Comparison of ENCODE assay signal across 8 mouse cellular contexts in genomic region chr11:101008206-101009045, GRCm38 (mm10). TPM values are rescaled to one million over a fixed set of nuclear protein-coding genes. Genes with fewer than 3 reads are reported as not detected.
DNase-seq lines count a peak whose midpoint lies in the region; ATAC-seq and TF ChIP-seq lines count a peak whose summit lies in the region.

No protein-coding gene starts in this region.

- no peak for TF ChIP-seq CTCF in kidney, postnatal 0 days (IDR thresholded peaks at IDR 0.05; ENCODE audit: low read depth)

- H3K4me2 ChIP-seq in kidney, postnatal 0 days (ENCODE audit: low read length): peak overlapping the region; percentile 71

- H3K27me3 ChIP-seq in kidney, postnatal 0 days (ENCODE audit: insufficient read depth, low read length): no peaks in the 10 kb centered on the region
- H3K27me3 ChIP-seq in midbrain, embryonic 10.5 days (ENCODE audit: low read depth, poor library complexity, severe bottlenecking): no peaks in the 10 kb centered on the region

- H3K27ac ChIP-seq in kidney, postnatal 0 days: peak overlapping the region; percentile 81
- H3K27ac ChIP-seq in midbrain, embryonic 10.5 days (replicated peaks): peak overlapping the region; percentile 85

- H3K4me3 ChIP-seq in kidney, postnatal 0 days (replicated peaks; ENCODE audit: low read depth, low read length): peak overlapping the region; percentile 62
- peak overlapping the region; percentile 75 for H3K4me3 ChIP-seq in midbrain, embryonic 10.5 days

- H3K4me1 ChIP-seq in kidney, postnatal 0 days (replicated peaks; ENCODE audit: insufficient read depth, low read length): peaks cover 10% of the 10 kb centered on the region
- peaks cover 20% of the 10 kb centered on the region for H3K4me1 ChIP-seq in midbrain, embryonic 10.5 days

- peak; percentile 70 for ATAC-seq in granulocyte monocyte progenitor cell, adult 5-6 weeks (replicated peaks; ENCODE audit: poor library complexity, severe bottlenecking)
- no peak for ATAC-seq in kidney, postnatal 0 days (replicated peaks; ENCODE audit: low FRiP score, low read depth)

- DNase-seq in kidney, adult 8-10 months: peak; percentile 13 to 51
- DNase-seq in kidney, postnatal 4 days: no peak
- DNase-seq in Muller cell, postnatal 12 days (ENCODE audit: inconsistent ontology term): peak; percentile 14
- DNase-seq in kidney, postnatal 0 days (ENCODE audit: low spot score): peak; percentile 57
- no peak for DNase-seq in midbrain, embryonic 10.5 days (ENCODE audit: low spot score)
- peak; percentile 62 for DNase-seq in thymus, postnatal 14 days
- no peak for DNase-seq in cerebellum, adult 18-20 months

- H3K9me3 ChIP-seq in kidney, postnatal 0 days (replicated peaks; ENCODE audit: low read length): no peaks in the 10 kb centered on the region
- H3K9me3 ChIP-seq in midbrain, embryonic 10.5 days (replicated peaks): no peaks in the 10 kb centered on the region

- H3K36me3 ChIP-seq in kidney, postnatal 0 days (ENCODE audit: insufficient read depth, low read length): no peaks in the 10 kb centered on the region
- H3K36me3 ChIP-seq in midbrain, embryonic 10.5 days: peaks cover 13% of the 10 kb centered on the region

- peak overlapping the region; percentile 43; the same call in 1 of the 2 replicates for H3K9ac ChIP-seq in kidney, postnatal 0 days (ENCODE audit: low read depth, low read length)

- WGBS in kidney, postnatal 0 days: 45% methylated on average over 14 of the region's 14 CpGs
- WGBS in midbrain, embryonic 10.5 days: 61% methylated on average over 14 of the region's 14 CpGs

RNA-seq across cellular contexts. Expression of gene Atp6v0a1, which starts 0.8 kb away (rescaled TPM):
- 42.7 and 66.2 TPM in 2 replicates for total RNA-seq in granulocyte monocyte progenitor cell, adult 5-6 weeks (2014; fragmentation: Nextera tagmentation)
- total RNA-seq in granulocyte monocyte progenitor cell, adult 5-6 weeks (2017): 16.8 and 17.9 TPM in 2 replicates
- polyA plus RNA-seq in kidney, postnatal 0 days (2015; fragmentation: Nextera tagmentation; extraction: Ambion mirVana): 33.8 and 35.1 TPM in 2 replicates
- 33.9 and 43.9 TPM in 2 replicates for polyA plus RNA-seq in midbrain, embryonic 10.5 days (2016; fragmentation: Nextera tagmentation; extraction: Ambion mirVana)

RNA-seq across cellular contexts. Expression of gene Cavin1, which starts 37.7 kb away (rescaled TPM):
- 1.1 and 1.5 TPM in 2 replicates for total RNA-seq in granulocyte monocyte progenitor cell, adult 5-6 weeks (2014; fragmentation: Nextera tagmentation)
- total RNA-seq in granulocyte monocyte progenitor cell, adult 5-6 weeks (2017): 0.93 and 1.6 TPM in 2 replicates
- 143 and 156 TPM in 2 replicates for polyA plus RNA-seq in kidney, postnatal 0 days (2015; fragmentation: Nextera tagmentation; extraction: Ambion mirVana)
- polyA plus RNA-seq in midbrain, embryonic 10.5 days (2016; fragmentation: Nextera tagmentation; extraction: Ambion mirVana): 16.7 and 21.8 TPM in 2 replicates

Comparison
In these comparisons a context has a peak if more than half of its experiments do, and no peak if none do; other contexts are left out.
1. DNase-seq: peak in kidney, adult 8-10 months (2 of 2), Muller cell, postnatal 12 days (single experiment), kidney, postnatal 0 days (single experiment) and thymus, postnatal 14 days (single experiment); none in kidney, postnatal 4 days (0 of 2), midbrain, embryonic 10.5 days (single experiment) and cerebellum, adult 18-20 months (0 of 2).